Mouse (Mus musculus) liver (tissue): ENCODE measurements around the gene Nav1.
"Not testable (repeated sequence)": the region's sequence is repeated elsewhere in the genome, so short reads cannot be mapped to it uniquely, and the experiment has no call there.

Experiments
- DNase-seq: peaks from one replicate; pipeline ENCODE4 v3.0.0-alpha.2; 2020; ENCODE audit warnings: mixed read lengths

Nav1 gene

GRCm38 (mm10) chr1:135514913-135515632, 92.0 kb downstream of the Nav1 start:
- DNase-seq, result no peak

- DNase-seq, result no peak
These were observed 93.0 kb downstream of the Nav1 start for GRCm38 (mm10) chr1:135514046-135514445.

GRCm38 (mm10) chr1:135513464-135513863, 93.6 kb downstream of the Nav1 start:
- no peak for DNase-seq

GRCm38 (mm10) chr1:135510346-135510977, 96.6 kb downstream of the Nav1 start:
- peak; percentile 52 for DNase-seq

GRCm38 (mm10) chr1:135509145-135510084, 97.7 kb downstream of the Nav1 start:
- DNase-seq, result no peak

- DNase-seq, result no peak
These were observed 98.8 kb downstream of the Nav1 start for GRCm38 (mm10) chr1:135508349-135508634.

GRCm38 (mm10) chr1:135507572-135508348, 99.3 kb downstream of the Nav1 start:
- no peak for DNase-seq

- no peak for DNase-seq
These were observed 101.6 kb downstream of the Nav1 start for GRCm38 (mm10) chr1:135505499-135505898.

- DNase-seq, result no peak
These were observed 103.7 kb downstream of the Nav1 start for GRCm38 (mm10) chr1:135503436-135503835.

- DNase-seq, result no peak
These were observed 104.3 kb downstream of the Nav1 start for GRCm38 (mm10) chr1:135502750-135503149.

GRCm38 (mm10) chr1:135502135-135502534, 105.0 kb downstream of the Nav1 start:
- DNase-seq, result no peak

GRCm38 (mm10) chr1:135498455-135499358, 108.4 kb downstream of the Nav1 start:
- no peak for DNase-seq

- no peak for DNase-seq
These were observed 112.0 kb downstream of the Nav1 start for GRCm38 (mm10) chr1:135495048-135495447.

GRCm38 (mm10) chr1:135493862-135494261, 113.2 kb downstream of the Nav1 start:
- DNase-seq, result no peak

GRCm38 (mm10) chr1:135492406-135492805, 114.7 kb downstream of the Nav1 start:
- DNase-seq, result no peak

- DNase-seq, result no peak
These were observed 116.0 kb downstream of the Nav1 start for GRCm38 (mm10) chr1:135490931-135491666.

GRCm38 (mm10) chr1:135488879-135489278, 118.2 kb downstream of the Nav1 start:
- DNase-seq, result no peak

GRCm38 (mm10) chr1:135485179-135485578, 121.9 kb downstream of the Nav1 start:
- no peak for DNase-seq

GRCm38 (mm10) chr1:135484503-135485051, 122.5 kb downstream of the Nav1 start:
- not testable (repeated sequence) for DNase-seq

GRCm38 (mm10) chr1:135483971-135484370, 123.1 kb downstream of the Nav1 start:
- DNase-seq, result no peak

- DNase-seq, result no peak
These were observed 124.4 kb downstream of the Nav1 start for GRCm38 (mm10) chr1:135482666-135483065.
